Mouse (Mus musculus) liver, adult 2 months (tissue): ENCODE measurements around the gene Chst15. TPM values are rescaled to one million over a fixed set of nuclear protein-coding genes. Genes with fewer than 3 reads are reported as not detected.

ENCODE experiments used
- DNase-seq: peaks from one replicate; pipeline ENCODE4 v3.0.0-alpha.2; 2011; ENCODE audit warnings: low read depth, low spot score; ENCODE audit errors: extremely low read depth
- H3K27ac ChIP-seq: fragments of 200-500 bp; replicated peaks from 2 replicates; pipeline ENCODE4 v1.5.1; 2012; ENCODE audit warnings: low read depth, mild to moderate bottlenecking, control low read depth, inconsistent platforms, low read length; ENCODE audit not compliant: insufficient read depth
- H3K27me3 ChIP-seq: fragments of 200-500 bp; 2 replicates; pipeline ENCODE4 v1.6.1; 2012; ENCODE audit warnings: mild to moderate bottlenecking, moderate library complexity, low read length, inconsistent platforms; ENCODE audit not compliant: control insufficient read depth, insufficient read depth
- H3K36me3 ChIP-seq: fragments of 200-500 bp; 2 replicates; pipeline ENCODE4 v1.6.1; 2012; ENCODE audit warnings: low read length, inconsistent platforms; ENCODE audit not compliant: control insufficient read depth, insufficient read depth
- H3K4me1 ChIP-seq: fragments of 200-500 bp; 2 replicates; pipeline ENCODE4 v1.6.1; 2011; ENCODE audit warnings: low read length; ENCODE audit not compliant: control insufficient read depth, insufficient read depth
- H3K4me3 ChIP-seq: fragments of 200-500 bp; 2 replicates; pipeline ENCODE4 v1.5.1; 2011; ENCODE audit warnings: low read depth, mild to moderate bottlenecking, control low read depth, low read length, moderate library complexity; ENCODE audit not compliant: insufficient read depth
- H3K79me2 ChIP-seq: fragments of 200-500 bp; 2 replicates; pipeline ENCODE4 v1.6.1; 2012; ENCODE audit warnings: inconsistent platforms, mild to moderate bottlenecking, low read length, moderate library complexity; ENCODE audit not compliant: control insufficient read depth, insufficient read depth
- H3K9ac ChIP-seq: fragments of 200-500 bp; 2 replicates; pipeline ENCODE4 v1.6.1; 2012; ENCODE audit warnings: low read depth, mild to moderate bottlenecking, control low read depth, inconsistent platforms, low read length
- CTCF ChIP-seq: fragments of 200-500 bp; IDR thresholded peaks from 2 replicates; pipeline ENCODE4 v1.5.1; 2011; ENCODE audit warnings: low read depth, low read length, control low read depth
- POLR2A ChIP-seq: fragments of 200-500 bp; IDR thresholded peaks from 2 replicates; pipeline ENCODE4 v1.6.1; 2011; ENCODE audit warnings: low read length, control low read depth; ENCODE audit not compliant: insufficient read depth; ENCODE audit errors: extremely low read depth
- WGBS: fragments of 180-500 bp; shearing (Covaris S2); methylation state at CpG from one replicate; pipeline ENCODE4 v1.1.7; 2018; 5-methylcytosine and 5-hydroxymethylcytosine counted together
- polyA plus RNA-seq: library from polyadenylated mRNA; depleted of rRNA; stranded (reverse); fragments of >200 nt; gene quantifications from 2 replicates; pipeline ENCODE4 v1.2.3, GENCODE M21; 2012
- total RNA-seq: library from RNA; depleted of rRNA; stranded (reverse); fragments of >200 nt; gene quantifications from 2 replicates; pipeline ENCODE4 v1.2.3, GENCODE M21; 2014

Gene Chst15
- total and polyA plus RNA-seq, 2 experiments = 4.3 to 6.5 TPM

- TF ChIP-seq CTCF = no peak
- TF ChIP-seq POLR2A = no peak
- no peaks in the 10 kb centered on the region for H3K36me3 ChIP-seq
- H3K27me3 ChIP-seq = no peaks in the 10 kb centered on the region
- no peak overlapping the region for H3K9ac ChIP-seq
- H3K4me3 ChIP-seq = no peak overlapping the region
- 81% methylated on average over 4 of the region's 4 CpGs for WGBS
- H3K79me2 ChIP-seq = no peaks in the 10 kb centered on the region
- no peak for DNase-seq
- no peak overlapping the region for H3K27ac ChIP-seq
- H3K4me1 ChIP-seq = peaks cover 14% of the 10 kb centered on the region
These were observed 35.3 kb downstream of the Chst15 start for GRCm38 (mm10) chr7:132281753-132282152.

- Histone ChIP-seq H3K36me3 (no peaks in the 10 kb centered on the region), H3K27ac (peak overlapping the region; percentile 72; the same call in 1 of the 2 replicates), H3K4me1 (peaks cover 10% of the 10 kb centered on the region), H3K4me3 (no peak overlapping the region), H3K27me3 (no peaks in the 10 kb centered on the region), H3K79me2 (no peaks in the 10 kb centered on the region; the same call in 1 of the 2 replicates), H3K9ac (no peak overlapping the region)
- WGBS = 72% methylated on average over 3 of the region's 3 CpGs
- TF ChIP-seq CTCF (no peak), POLR2A (no peak)
- peak; percentile 55 for DNase-seq
These were observed 38.4 kb downstream of the Chst15 start for GRCm38 (mm10) chr7:132278658-132279057.

- TF ChIP-seq POLR2A (no peak), CTCF (no peak)
- Histone ChIP-seq H3K9ac (no peak overlapping the region), H3K27me3 (no peaks in the 10 kb centered on the region), H3K79me2 (no peaks in the 10 kb centered on the region; the same call in 1 of the 2 replicates), H3K36me3 (no peaks in the 10 kb centered on the region), H3K27ac (no peak overlapping the region), H3K4me1 (peaks cover 7% of the 10 kb centered on the region), H3K4me3 (no peak overlapping the region)
- WGBS = 92% methylated on average over 5 of the region's 5 CpGs
- DNase-seq = no peak
These were observed 40.7 kb downstream of the Chst15 start for GRCm38 (mm10) chr7:132276287-132276686.

- no peaks in the 10 kb centered on the region for H3K27me3 ChIP-seq
- WGBS = 78% methylated on average over 2 of the region's 2 CpGs
- peaks cover 1% of the 10 kb centered on the region for H3K36me3 ChIP-seq
- H3K27ac ChIP-seq = no peak overlapping the region
- no peak overlapping the region for H3K4me3 ChIP-seq
- peaks cover 12% of the 10 kb centered on the region for H3K4me1 ChIP-seq
- no peak for DNase-seq
- TF ChIP-seq CTCF = no peak
- TF ChIP-seq POLR2A = no peak
- H3K79me2 ChIP-seq = no peaks in the 10 kb centered on the region; the same call in 1 of the 2 replicates
- no peak overlapping the region for H3K9ac ChIP-seq
These were observed 43.1 kb downstream of the Chst15 start for GRCm38 (mm10) chr7:132273741-132274513.

GRCm38 (mm10) chr7:132272984-132273383 is 44.0 kb downstream of the Chst15 start:
- no peak for DNase-seq
- WGBS = 99% methylated on average over 5 of the region's 5 CpGs
- no peak overlapping the region for H3K9ac ChIP-seq

GRCm38 (mm10) chr7:132270364-132270763 is 46.7 kb downstream of the Chst15 start:
- TF ChIP-seq CTCF (no peak), POLR2A (no peak)

More at GRCm38 (mm10) chr7:132272984-132273383, 44.0 kb downstream of the Chst15 start:
- Histone ChIP-seq H3K4me3 (no peak overlapping the region), H3K79me2 (no peaks in the 10 kb centered on the region; the same call in 1 of the 2 replicates), H3K36me3 (peaks cover 1% of the 10 kb centered on the region), H3K27ac (no peak overlapping the region), H3K4me1 (peaks cover 9% of the 10 kb centered on the region), H3K27me3 (no peaks in the 10 kb centered on the region)
- TF ChIP-seq POLR2A (no peak), CTCF (no peak)

More at GRCm38 (mm10) chr7:132270364-132270763, 46.7 kb downstream of the Chst15 start:
- Histone ChIP-seq H3K4me1 (peaks cover 7% of the 10 kb centered on the region), H3K79me2 (no peaks in the 10 kb centered on the region; the same call in 1 of the 2 replicates), H3K9ac (no peak overlapping the region), H3K36me3 (peaks cover 1% of the 10 kb centered on the region), H3K27ac (no peak overlapping the region), H3K4me3 (no peak overlapping the region), H3K27me3 (no peaks in the 10 kb centered on the region)
- 79% methylated on average over 8 of the region's 8 CpGs for WGBS
- no peak for DNase-seq
